Mouse (Mus musculus) adrenal gland, adult 8-10 months (tissue): ENCODE measurements around the gene Six5. TPM values are rescaled to one million over a fixed set of nuclear protein-coding genes. Genes with fewer than 3 reads are reported as not detected.
A peak's percentile ranks its signal among the peaks of the same experiment; 100 is the strongest.
"Not testable (repeated sequence)": the region's sequence is repeated elsewhere in the genome, so short reads cannot be mapped to it uniquely, and the experiment has no call there.

Source experiments
- DNase-seq: peaks from one replicate; pipeline ENCODE4 v3.0.0; 2022
- total RNA-seq, 4 experiments: library from RNA; stranded (reverse); gene quantifications; 2 replicates each; pipeline ENCODE4 v1.2.4; 2022

Six5 gene
- total RNA-seq: 10 to 100 TPM; 16.8 to 27.8 (median 20.2) TPM

GRCm38 (mm10) chr7:19094471-19094825 lies at the start of gene Six5:
Gene Six5, plus strand, starts transcription at chr7:19094594.
- no peak for DNase-seq

GRCm38 (mm10) chr7:19044616-19045015 lies 49.8 kb upstream of the Six5 start:
- DNase-seq: peak; percentile 50

GRCm38 (mm10) chr7:19046286-19047069 lies 47.9 kb upstream of the Six5 start:
- DNase-seq: peak; percentile 86

- DNase-seq: no peak
Observed at GRCm38 (mm10) chr7:19048006-19048527, 46.3 kb upstream of the Six5 start.

- DNase-seq: no peak
Observed at GRCm38 (mm10) chr7:19049252-19049651, 45.1 kb upstream of the Six5 start.

GRCm38 (mm10) chr7:19050172-19050571 lies 44.2 kb upstream of the Six5 start:
- DNase-seq: no peak

- DNase-seq: no peak
Observed at GRCm38 (mm10) chr7:19051161-19051560, 43.2 kb upstream of the Six5 start.

GRCm38 (mm10) chr7:19052345-19053135 lies 41.9 kb upstream of the Six5 start:
- no peak for DNase-seq

GRCm38 (mm10) chr7:19053136-19053532 lies 41.3 kb upstream of the Six5 start:
- DNase-seq: no peak

- DNase-seq: no peak
Observed at GRCm38 (mm10) chr7:19054047-19054776, 40.2 kb upstream of the Six5 start, which contains the start of gene Rsph6a. Gene Rsph6a, plus strand, starts transcription at chr7:19054690.

GRCm38 (mm10) chr7:19054777-19055076 lies 39.7 kb upstream of the Six5 start:
- no peak for DNase-seq

GRCm38 (mm10) chr7:19055108-19055507 lies 39.3 kb upstream of the Six5 start:
- no peak for DNase-seq

GRCm38 (mm10) chr7:19057405-19057804 lies 37.0 kb upstream of the Six5 start:
- no peak for DNase-seq

- no peak for DNase-seq
Observed at GRCm38 (mm10) chr7:19065896-19066295, 28.5 kb upstream of the Six5 start.

- DNase-seq: no peak
Observed at GRCm38 (mm10) chr7:19067063-19067462, 27.3 kb upstream of the Six5 start.

GRCm38 (mm10) chr7:19067935-19068334 lies 26.5 kb upstream of the Six5 start:
- DNase-seq: no peak

- DNase-seq: no peak
Observed at GRCm38 (mm10) chr7:19068707-19069106, 25.7 kb upstream of the Six5 start.

GRCm38 (mm10) chr7:19069500-19069899 lies 24.9 kb upstream of the Six5 start:
- no peak for DNase-seq

GRCm38 (mm10) chr7:19071024-19071423 lies 23.4 kb upstream of the Six5 start:
- DNase-seq: not testable (repeated sequence)

- no peak for DNase-seq
Observed at GRCm38 (mm10) chr7:19073504-19073903, 20.9 kb upstream of the Six5 start.

- DNase-seq: no peak
Observed at GRCm38 (mm10) chr7:19074494-19074893, 19.9 kb upstream of the Six5 start.

- DNase-seq: no peak
Observed at GRCm38 (mm10) chr7:19075231-19075630, 19.2 kb upstream of the Six5 start.
